In genomic region chr14:122762603-122763002, GRCm38 (mm10) we compare ENCODE assay signal across 22 mouse cellular contexts.
DNase-seq lines count a peak whose midpoint lies in the region; ATAC-seq and TF ChIP-seq lines count a peak whose summit lies in the region.
"Had no signal": no experiment of that assay in that cellular context is flagged by ENCODE, and none has a peak within 500 bp of the region (broad histone marks: within the 10 kb centered on the region; RNA-seq: fewer than 3 reads in every experiment).

No protein-coding gene starts in this region.

- no peaks in the 10 kb centered on the region for H3K36me3 ChIP-seq in forebrain, embryonic 12.5 days (replicated peaks)
- H3K36me3 ChIP-seq in forebrain, embryonic 15.5 days: no peaks in the 10 kb centered on the region
- no peaks in the 10 kb centered on the region for H3K36me3 ChIP-seq in limb, embryonic 14.5 days (ENCODE audit: control insufficient read depth, insufficient read depth, low read length)
- H3K36me3 ChIP-seq in limb, embryonic 10.5 days: no peaks in the 10 kb centered on the region
- H3K36me3 ChIP-seq in midbrain, postnatal 0 days (ENCODE audit: insufficient read depth, low read length): no peaks in the 10 kb centered on the region
- H3K36me3 ChIP-seq in midbrain, embryonic 15.5 days (replicated peaks): no peaks in the 10 kb centered on the region
- H3K36me3 ChIP-seq: embryonic facial prominence, embryonic 15.5 days; forebrain, embryonic 10.5 days; heart, embryonic 12.5 days; hindbrain, embryonic 10.5 days; hindbrain, embryonic 15.5 days had no signal

- no peak overlapping the region for H3K27ac ChIP-seq in forebrain, embryonic 12.5 days
- H3K27ac ChIP-seq in forebrain, embryonic 15.5 days (replicated peaks): no peak overlapping the region
- H3K27ac ChIP-seq in limb, embryonic 14.5 days (replicated peaks; ENCODE audit: low read depth, low read length): no peak overlapping the region
- H3K27ac ChIP-seq in limb, embryonic 10.5 days: no peak overlapping the region
- no peak overlapping the region for H3K27ac ChIP-seq in midbrain, postnatal 0 days (ENCODE audit: low read depth, low read length)
- no peak overlapping the region for H3K27ac ChIP-seq in midbrain, embryonic 15.5 days
- H3K27ac ChIP-seq: embryonic facial prominence, embryonic 15.5 days; forebrain, embryonic 10.5 days; gastrocnemius, adult 2 months; hindbrain, embryonic 10.5 days; hindbrain, embryonic 15.5 days had no signal

- no peak for TF ChIP-seq CTCF in midbrain, postnatal 0 days (IDR thresholded peaks at IDR 0.05)

- no peak overlapping the region for H3K4me2 ChIP-seq in forebrain, embryonic 12.5 days
- H3K4me2 ChIP-seq in forebrain, embryonic 15.5 days (replicated peaks): no peak overlapping the region
- no peak overlapping the region for H3K4me2 ChIP-seq in limb, embryonic 14.5 days (replicated peaks; ENCODE audit: low read depth, low read length, severe bottlenecking)
- no peak overlapping the region for H3K4me2 ChIP-seq in midbrain, postnatal 0 days (ENCODE audit: low read depth, low read length, poor library complexity, severe bottlenecking)
- no peak overlapping the region for H3K4me2 ChIP-seq in midbrain, embryonic 15.5 days
- H3K4me2 ChIP-seq: embryonic facial prominence, embryonic 15.5 days; heart, embryonic 12.5 days; hindbrain, embryonic 15.5 days had no signal

- peak; percentile 47 for DNase-seq in limb, embryonic 14.5 days (ENCODE audit: low spot score)
- no peak for DNase-seq in limb, embryonic 10.5 days (ENCODE audit: low spot score)
- DNase-seq in midbrain, postnatal 0 days (ENCODE audit: low spot score): peak; percentile 61
- no peak for DNase-seq in kidney, postnatal 14 days
- DNase-seq: adrenal gland, adult 8-10 months; adrenal gland, postnatal 36 days; cerebellum, adult 11 months; cerebellum, adult 8-10 months; cerebellum, postnatal 36 days; gastrocnemius, adult 2 months; gastrocnemius, postnatal 25 days had no signal

- H3K9ac ChIP-seq in forebrain, embryonic 12.5 days: no peak overlapping the region
- no peak overlapping the region for H3K9ac ChIP-seq in forebrain, embryonic 15.5 days (replicated peaks)
- no peak overlapping the region for H3K9ac ChIP-seq in limb, embryonic 14.5 days (ENCODE audit: low read depth, low read length, severe bottlenecking)
- no peak overlapping the region for H3K9ac ChIP-seq in midbrain, postnatal 0 days (replicated peaks; ENCODE audit: low read length, poor library complexity, severe bottlenecking)
- no peak overlapping the region for H3K9ac ChIP-seq in midbrain, embryonic 15.5 days
- H3K9ac ChIP-seq: embryonic facial prominence, embryonic 15.5 days; heart, embryonic 12.5 days; hindbrain, embryonic 15.5 days had no signal

- peaks cover 7% of the 10 kb centered on the region for H3K4me1 ChIP-seq in forebrain, embryonic 12.5 days
- H3K4me1 ChIP-seq in forebrain, embryonic 15.5 days: peaks cover 15% of the 10 kb centered on the region
- no peaks in the 10 kb centered on the region for H3K4me1 ChIP-seq in limb, embryonic 14.5 days (ENCODE audit: control insufficient read depth, insufficient read depth, low read length)
- no peaks in the 10 kb centered on the region for H3K4me1 ChIP-seq in limb, embryonic 10.5 days
- H3K4me1 ChIP-seq in midbrain, postnatal 0 days (ENCODE audit: insufficient read depth, low read length): no peaks in the 10 kb centered on the region
- no peaks in the 10 kb centered on the region for H3K4me1 ChIP-seq in midbrain, embryonic 15.5 days
- H3K4me1 ChIP-seq: embryonic facial prominence, embryonic 15.5 days; hindbrain, embryonic 10.5 days; hindbrain, embryonic 15.5 days had no signal

- no peak overlapping the region for H3K4me3 ChIP-seq in forebrain, embryonic 12.5 days (replicated peaks)
- H3K4me3 ChIP-seq in forebrain, embryonic 15.5 days: no peak overlapping the region
- H3K4me3 ChIP-seq in limb, embryonic 14.5 days (replicated peaks; ENCODE audit: low read length): no peak overlapping the region
- H3K4me3 ChIP-seq in limb, embryonic 10.5 days: no peak overlapping the region
- no peak overlapping the region for H3K4me3 ChIP-seq in midbrain, postnatal 0 days (ENCODE audit: low read depth, low read length)
- H3K4me3 ChIP-seq in midbrain, embryonic 15.5 days: no peak overlapping the region
- H3K4me3 ChIP-seq: embryonic facial prominence, embryonic 15.5 days; erythroblast, embryonic 14.5 days; forebrain, embryonic 10.5 days; gastrocnemius, adult 2 months; heart, embryonic 12.5 days; hindbrain, embryonic 10.5 days; hindbrain, embryonic 15.5 days had no signal

- no peaks in the 10 kb centered on the region for H3K9me3 ChIP-seq in forebrain, embryonic 12.5 days
- no peaks in the 10 kb centered on the region for H3K9me3 ChIP-seq in forebrain, embryonic 15.5 days
- no peaks in the 10 kb centered on the region for H3K9me3 ChIP-seq in limb, embryonic 14.5 days (ENCODE audit: control insufficient read depth, low read length)
- H3K9me3 ChIP-seq in limb, embryonic 10.5 days (replicated peaks): no peaks in the 10 kb centered on the region
- H3K9me3 ChIP-seq in midbrain, postnatal 0 days (ENCODE audit: low read length): no peaks in the 10 kb centered on the region
- no peaks in the 10 kb centered on the region for H3K9me3 ChIP-seq in midbrain, embryonic 15.5 days
- H3K9me3 ChIP-seq: embryonic facial prominence, embryonic 15.5 days; forebrain, embryonic 10.5 days; heart, embryonic 12.5 days; hindbrain, embryonic 10.5 days; hindbrain, embryonic 15.5 days had no signal

- no peaks in the 10 kb centered on the region for H3K27me3 ChIP-seq in forebrain, embryonic 12.5 days
- no peaks in the 10 kb centered on the region for H3K27me3 ChIP-seq in forebrain, embryonic 15.5 days
- H3K27me3 ChIP-seq in limb, embryonic 14.5 days (ENCODE audit: control insufficient read depth, insufficient read depth, low read length): no peaks in the 10 kb centered on the region
- no peaks in the 10 kb centered on the region for H3K27me3 ChIP-seq in limb, embryonic 10.5 days (ENCODE audit: low read depth, poor library complexity, severe bottlenecking)
- no peaks in the 10 kb centered on the region for H3K27me3 ChIP-seq in midbrain, postnatal 0 days (ENCODE audit: insufficient read depth, low read length)
- no peaks in the 10 kb centered on the region for H3K27me3 ChIP-seq in midbrain, embryonic 15.5 days (replicated peaks)
- H3K27me3 ChIP-seq: CH12.LX; embryonic facial prominence, embryonic 15.5 days; heart, embryonic 12.5 days; hindbrain, embryonic 15.5 days had no signal

- TF ChIP-seq POLR2A in limb, embryonic 14.5 days (IDR thresholded peaks at IDR 0.05; ENCODE audit: borderline replicate concordance, extremely low read depth, insufficient read depth, insufficient read length): no peak

- peak; percentile 57; the same call in 1 of the 2 replicates for ATAC-seq in forebrain, embryonic 12.5 days (ENCODE audit: low FRiP score)
- ATAC-seq in forebrain, embryonic 15.5 days (replicated peaks): no peak
- no peak for ATAC-seq in limb, embryonic 14.5 days (ENCODE audit: low FRiP score, low read depth)
- ATAC-seq in midbrain, postnatal 0 days (ENCODE audit: low FRiP score): no peak
- no peak for ATAC-seq in midbrain, embryonic 15.5 days (replicated peaks)
- ATAC-seq: inflammation-experienced regulatory T-cells, adult 6 months had no signal

Comparison
In these comparisons a context has a peak if more than half of its experiments do, and no peak if none do; other contexts are left out.
1. DNase-seq: peak in limb, embryonic 14.5 days (single experiment) and midbrain, postnatal 0 days (single experiment); none in limb, embryonic 10.5 days (single experiment) and kidney, postnatal 14 days (single experiment).